Mouse (Mus musculus): ENCODE measurements around the gene Ulk1.

The Ulk1 gene

GRCm38 (mm10) chr5:110809667-110810325 lies at the start of gene Ulk1:
Gene Ulk1 (minus strand): TSS chr5:110810097.
- in situ Hi-C loops (cut with MboI; ENCODE audit: unreplicated experiment in 2 of 2): no loop called here

- in situ Hi-C loops (cut with MboI; ENCODE audit: unreplicated experiment in 2 of 2): no loop called here
These were observed 49.2 kb upstream of the Ulk1 start for GRCm38 (mm10) chr5:110859013-110859650.

GRCm38 (mm10) chr5:110857091-110857490 lies 47.2 kb upstream of the Ulk1 start:
- in situ Hi-C loops (cut with MboI; ENCODE audit: unreplicated experiment in 2 of 2): no loop called here

- in situ Hi-C loops (cut with MboI; ENCODE audit: unreplicated experiment in 2 of 2): no loop called here
These were observed 43.1 kb upstream of the Ulk1 start for GRCm38 (mm10) chr5:110852990-110853389.

GRCm38 (mm10) chr5:110841046-110841862 lies 31.4 kb upstream of the Ulk1 start:
- in situ Hi-C loops (cut with MboI; ENCODE audit: unreplicated experiment in 2 of 2): loop anchor here (5.0 to 25.0 kb wide), 3 partner anchors 49 to 1279 kb away; partner anchors contain the start of gene Crlf2 (in 1 of the 2)

GRCm38 (mm10) chr5:110840465-110840864 lies 30.6 kb upstream of the Ulk1 start:
- in situ Hi-C loops (cut with MboI; ENCODE audit: unreplicated experiment in 2 of 2): loop anchor here (5.0 to 25.0 kb wide), 3 partner anchors 48 to 1278 kb away; partner anchors contain the start of gene Crlf2 (in 1 of the 2)

- in situ Hi-C loops (cut with MboI; ENCODE audit: unreplicated experiment in 2 of 2): loop anchor here (5.0 to 25.0 kb wide), 3 partner anchors 48 to 1278 kb away; partner anchors contain the start of gene Crlf2 (in 1 of the 2)
These were observed 29.9 kb upstream of the Ulk1 start, which contains the start of the genes Hscb and Chek2 for GRCm38 (mm10) chr5:110839678-110840365. Gene Hscb (minus strand): TSS chr5:110839777. Gene Chek2 (plus strand): TSS chr5:110839979.

- in situ Hi-C loops (cut with MboI; ENCODE audit: unreplicated experiment in 2 of 2): loop anchor here in 1 of 2 experiments (25.0 kb wide), 1 partner anchor 1277 kb away; the partner anchor contains the start of gene Crlf2
These were observed 29.3 kb upstream of the Ulk1 start for GRCm38 (mm10) chr5:110839038-110839677.

GRCm38 (mm10) chr5:110838016-110838415 lies 28.1 kb upstream of the Ulk1 start:
- in situ Hi-C loops (cut with MboI; ENCODE audit: unreplicated experiment in 2 of 2): loop anchor here in 1 of 2 experiments (25.0 kb wide), 1 partner anchor 1276 kb away; the partner anchor contains the start of gene Crlf2

GRCm38 (mm10) chr5:110835959-110836358 lies 26.1 kb upstream of the Ulk1 start:
- in situ Hi-C loops (cut with MboI; ENCODE audit: unreplicated experiment in 2 of 2): loop anchor here in 1 of 2 experiments (25.0 kb wide), 1 partner anchor 1274 kb away; the partner anchor contains the start of gene Crlf2

- in situ Hi-C loops (cut with MboI; ENCODE audit: unreplicated experiment in 2 of 2): loop anchor here in 1 of 2 experiments (25.0 kb wide), 1 partner anchor 1269 kb away; the partner anchor contains the start of gene Crlf2
These were observed 21.3 kb upstream of the Ulk1 start for GRCm38 (mm10) chr5:110831036-110831720.

- in situ Hi-C loops (cut with MboI; ENCODE audit: unreplicated experiment in 2 of 2): loop anchor here in 1 of 2 experiments (25.0 kb wide), 1 partner anchor 1265 kb away; the partner anchor contains the start of gene Crlf2
These were observed 17.7 kb upstream of the Ulk1 start for GRCm38 (mm10) chr5:110827576-110827975.

- in situ Hi-C loops (cut with MboI; ENCODE audit: unreplicated experiment in 2 of 2): loop anchor here in 1 of 2 experiments (25.0 kb wide), 1 partner anchor 1265 kb away; the partner anchor contains the start of gene Crlf2
These were observed 17.0 kb upstream of the Ulk1 start for GRCm38 (mm10) chr5:110826781-110827495.

- in situ Hi-C loops (cut with MboI; ENCODE audit: unreplicated experiment in 2 of 2): no loop called here
These were observed 14.5 kb upstream of the Ulk1 start for GRCm38 (mm10) chr5:110824421-110824820.

- in situ Hi-C loops (cut with MboI; ENCODE audit: unreplicated experiment in 2 of 2): no loop called here
These were observed 853 bp downstream of the Ulk1 start for GRCm38 (mm10) chr5:110808821-110809666.

GRCm38 (mm10) chr5:110808061-110808631 lies 1.8 kb downstream of the Ulk1 start:
- in situ Hi-C loops (cut with MboI; ENCODE audit: unreplicated experiment in 2 of 2): no loop called here

GRCm38 (mm10) chr5:110807453-110807852 lies 2.4 kb downstream of the Ulk1 start:
- in situ Hi-C loops (cut with MboI; ENCODE audit: unreplicated experiment in 2 of 2): no loop called here

Measured in v-Abl transformed pro-B cells (cell line).